Mouse (Mus musculus) C2C12 (cell line): Measurements from ENCODE around the gene Zfp985. TPM values are rescaled to one million over a fixed set of nuclear protein-coding genes. Genes with fewer than 3 reads are reported as not detected.
"Not testable (repeated sequence)": the region's sequence is repeated elsewhere in the genome, so short reads cannot be mapped to it uniquely, and the experiment has no call there.

ENCODE experiments used
- H3K27me3 ChIP-seq: one replicate; pipeline ENCODE4 v1.6.1; 2011; ENCODE audit not compliant: control insufficient read depth, insufficient read depth, insufficient read length
- H3K36me3 ChIP-seq: one replicate; pipeline ENCODE4 v1.6.1; 2011; ENCODE audit not compliant: control insufficient read depth, insufficient read depth
- H3K4me3 ChIP-seq: one replicate; pipeline ENCODE4 v1.5.1; 2011; ENCODE audit warnings: mild to moderate bottlenecking, control low read depth; ENCODE audit not compliant: poor library complexity, insufficient read depth, severe bottlenecking
- H3K79me2 ChIP-seq: one replicate; pipeline ENCODE4 v1.6.1; 2011; ENCODE audit not compliant: control insufficient read depth, insufficient read depth
- H3K79me3 ChIP-seq: one replicate; pipeline ENCODE4 v1.6.1; 2011; ENCODE audit warnings: low read depth, control low read depth
- H3ac ChIP-seq: one replicate; pipeline ENCODE3; 2011; ENCODE audit warnings: low read depth; ENCODE audit not compliant: control insufficient read depth, insufficient read length
- CEBPB ChIP-seq: IDR thresholded peaks from one replicate; pipeline ENCODE4 v1.6.1; 2011; ENCODE audit warnings: low read depth, mild to moderate bottlenecking, control low read depth, moderate library complexity
- CTCF ChIP-seq: IDR thresholded peaks from one replicate; pipeline ENCODE4 v1.5.1; 2011; ENCODE audit not compliant: control insufficient read depth, insufficient read depth, insufficient read length
- FOSL1 ChIP-seq: IDR thresholded peaks from one replicate; pipeline ENCODE4 v1.8.0; 2011; ENCODE audit warnings: mild to moderate bottlenecking, low read length; ENCODE audit not compliant: poor library complexity, insufficient read depth, severe bottlenecking
- MAX ChIP-seq: IDR thresholded peaks from one replicate; pipeline ENCODE4 v1.6.1; 2011; ENCODE audit warnings: mild to moderate bottlenecking, control low read depth
- MYOD1 ChIP-seq: IDR thresholded peaks from one replicate; pipeline ENCODE4 v1.6.1; 2011; ENCODE audit warnings: low read depth; ENCODE audit not compliant: control insufficient read depth, insufficient read length
- MYOG ChIP-seq: IDR thresholded peaks from one replicate; pipeline ENCODE4 v1.6.1; 2011; ENCODE audit not compliant: control insufficient read depth, insufficient read length; ENCODE audit errors: extremely low read depth
- USF1 ChIP-seq: IDR thresholded peaks from one replicate; pipeline ENCODE4 v1.6.1; 2011; ENCODE audit warnings: low read depth, mild to moderate bottlenecking, control low read depth, moderate library complexity
- polyA plus RNA-seq: library from polyadenylated mRNA; unstranded; fragments of >200 nt; fragmentation: generic; extraction: Trizol; gene quantifications from one replicate; pipeline ENCODE4 v1.2.1, GENCODE M21; 2012; ENCODE audit warnings: missing spikeins

Zfp985 gene
- polyA plus RNA-seq, 1 experiment: 0.41 TPM

DNA sequence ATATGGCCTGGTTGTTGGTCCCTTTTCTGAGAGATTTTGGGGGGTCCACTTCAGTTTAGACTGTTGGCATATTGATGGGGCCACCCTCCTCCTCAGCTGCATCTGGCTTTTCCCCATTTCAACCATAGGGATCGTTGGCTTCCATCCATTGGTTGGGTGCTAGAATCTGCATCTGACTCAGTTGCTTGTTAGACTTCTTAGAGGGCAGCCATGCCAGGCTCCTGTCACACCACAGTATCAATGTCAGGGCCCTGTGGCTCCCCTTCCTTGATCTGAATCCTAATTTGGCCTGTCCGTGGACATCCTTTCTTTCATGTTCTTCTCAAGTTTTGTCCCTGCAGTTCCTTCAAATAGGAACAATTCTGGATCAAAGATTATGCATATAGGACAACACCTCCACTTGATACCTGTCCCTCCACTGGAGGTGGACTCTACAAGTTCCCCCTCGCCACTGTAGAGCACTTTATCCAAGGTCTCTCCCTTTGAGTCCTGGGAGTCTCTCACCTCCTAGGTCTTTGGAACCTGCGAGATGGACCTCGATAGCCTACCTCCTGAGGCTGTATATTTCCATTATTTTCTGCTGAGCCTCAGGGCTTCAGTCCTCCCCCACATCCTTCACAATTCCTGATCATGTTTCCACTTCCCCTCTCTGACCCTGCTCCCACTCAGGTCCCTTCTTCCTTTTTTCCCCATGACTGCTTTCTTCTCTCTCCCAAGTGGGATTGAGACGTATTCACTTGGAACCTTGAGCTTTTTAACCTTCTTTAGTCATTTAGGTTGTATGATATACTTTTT is 12.5 kb downstream of the Zfp985 start:
- TF ChIP-seq USF1 (no peak), MAX (no peak), MYOG (no peak), CTCF (no peak), MYOD1 (no peak), FOSL1 (no peak), CEBPB (no peak)
- Histone ChIP-seq H3K4me3 (no peak overlapping the region), H3K79me2 (no peaks in the 10 kb centered on the region), H3K27me3 (no peaks in the 10 kb centered on the region), H3ac (no peak overlapping the region), H3K79me3 (no peaks in the 10 kb centered on the region), H3K36me3 (no peaks in the 10 kb centered on the region)

DNA sequence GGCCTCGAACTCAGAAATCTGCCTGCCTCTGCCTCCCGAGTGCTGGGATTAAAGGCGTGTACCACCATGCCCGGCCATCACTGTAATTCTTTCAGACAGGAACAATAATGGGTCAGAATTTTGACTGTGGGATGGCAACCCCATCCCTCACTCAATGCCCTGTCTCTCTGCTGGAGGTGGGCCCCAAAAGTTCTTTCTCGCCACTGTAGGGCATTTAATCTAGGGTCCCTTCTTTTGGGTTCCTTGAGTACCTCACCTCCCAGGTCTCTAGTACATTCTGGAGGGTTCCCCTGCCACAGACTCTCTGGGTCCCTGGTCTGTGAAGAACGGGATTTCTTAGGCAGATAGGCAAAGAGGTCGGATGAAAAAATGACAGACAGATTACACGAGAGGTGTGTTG is 18.1 kb downstream of the Zfp985 start:
- not testable (repeated sequence) for H3K36me3 ChIP-seq, H3ac ChIP-seq, H3K79me3 ChIP-seq, H3K79me2 ChIP-seq, H3K4me3 ChIP-seq, H3K27me3 ChIP-seq

DNA sequence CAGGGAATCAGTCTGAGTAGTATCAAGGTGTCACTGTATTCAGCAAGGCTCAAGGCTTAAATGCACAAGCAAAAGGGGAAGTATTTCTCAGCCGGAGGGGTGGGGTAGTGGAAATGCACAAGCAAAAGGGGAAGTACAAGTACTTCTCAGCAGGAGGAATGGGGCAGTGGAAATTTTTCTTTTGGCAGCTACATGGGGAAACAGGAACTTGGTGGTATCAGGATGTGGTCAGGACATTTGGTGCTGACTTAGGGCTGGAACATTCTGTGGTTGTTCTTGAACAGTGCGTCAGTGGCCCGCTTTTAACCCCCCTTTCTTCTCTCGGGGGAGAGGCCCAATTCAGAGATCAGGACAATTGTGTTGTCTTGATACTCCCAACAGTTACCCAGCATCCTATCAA is 26.3 kb downstream of the Zfp985 start:
- not testable (repeated sequence) for H3K27me3 ChIP-seq, H3K79me3 ChIP-seq, H3K79me2 ChIP-seq, H3ac ChIP-seq, H3K4me3 ChIP-seq, H3K36me3 ChIP-seq

DNA sequence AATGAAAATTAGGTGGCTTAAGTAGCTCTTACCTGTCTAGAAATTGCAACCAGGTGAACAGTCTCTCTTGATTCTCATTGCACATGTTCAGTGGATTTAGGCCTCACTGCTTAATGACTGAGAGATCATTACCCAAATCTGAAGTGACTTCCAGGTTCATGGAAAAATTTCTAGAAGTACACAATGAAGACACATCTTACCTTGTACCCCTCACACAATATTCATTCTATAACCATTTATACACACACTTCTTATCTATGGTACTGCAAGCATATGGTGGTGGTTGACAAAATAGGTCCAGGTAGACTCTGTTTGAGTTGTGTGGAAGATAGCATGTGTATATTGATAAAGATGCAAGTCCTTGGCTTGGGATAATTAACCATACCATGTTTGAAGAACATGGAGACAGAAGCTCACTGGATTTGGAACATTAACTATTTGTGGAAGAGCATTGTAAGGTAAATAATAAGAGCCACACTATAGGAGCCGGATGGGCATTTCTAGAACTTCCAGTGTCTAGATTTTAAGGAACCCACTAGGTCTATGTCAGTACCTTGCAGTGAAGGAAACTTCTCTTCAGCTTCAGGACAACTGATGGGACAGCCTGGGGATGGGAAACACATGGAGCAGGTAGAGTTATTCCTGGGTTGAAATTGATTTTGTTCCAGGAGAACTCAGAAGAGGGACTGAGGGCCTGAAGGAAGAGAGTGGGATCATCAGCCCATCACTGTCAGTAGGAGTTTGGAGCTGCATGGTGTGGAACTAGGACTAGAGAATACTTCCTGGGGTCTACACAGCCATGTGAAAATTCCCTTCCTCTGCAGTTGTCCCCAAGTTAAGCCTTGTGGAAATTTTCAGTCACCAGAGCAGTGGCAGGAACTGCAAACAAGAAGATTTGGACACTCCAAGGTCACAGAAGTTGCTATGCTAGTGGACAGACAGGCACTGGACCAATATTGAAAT is 33.7 kb downstream of the Zfp985 start:
- Histone ChIP-seq H3K79me2 (no peaks in the 10 kb centered on the region), H3K79me3 (no peaks in the 10 kb centered on the region), H3K27me3 (no peaks in the 10 kb centered on the region), H3ac (no peak overlapping the region), H3K36me3 (no peaks in the 10 kb centered on the region), H3K4me3 (no peak overlapping the region)
- TF ChIP-seq FOSL1 (no peak), USF1 (no peak), MYOD1 (no peak)

DNA sequence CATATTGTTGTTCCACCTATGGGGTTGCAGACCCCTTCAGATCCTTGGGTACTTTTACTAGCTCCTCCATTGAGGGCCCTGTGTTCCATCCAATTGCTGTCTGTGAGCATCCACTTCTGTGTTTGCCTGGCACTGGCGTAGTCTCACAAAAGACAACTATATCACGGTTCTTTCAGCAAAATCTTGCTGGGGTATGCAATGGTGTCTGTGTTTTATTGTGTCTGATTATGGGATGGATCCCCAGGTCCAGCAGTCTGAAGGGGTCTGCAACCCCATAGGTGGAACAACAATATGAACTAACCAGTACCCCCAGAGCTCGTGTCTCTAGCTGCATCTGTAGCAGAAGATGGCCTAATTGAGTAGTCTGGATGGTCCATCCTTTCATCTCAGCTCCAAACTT is 41.6 kb downstream of the Zfp985 start:
- not testable (repeated sequence) for H3ac ChIP-seq, H3K36me3 ChIP-seq, H3K27me3 ChIP-seq, H3K79me3 ChIP-seq, H3K4me3 ChIP-seq, H3K79me2 ChIP-seq

DNA sequence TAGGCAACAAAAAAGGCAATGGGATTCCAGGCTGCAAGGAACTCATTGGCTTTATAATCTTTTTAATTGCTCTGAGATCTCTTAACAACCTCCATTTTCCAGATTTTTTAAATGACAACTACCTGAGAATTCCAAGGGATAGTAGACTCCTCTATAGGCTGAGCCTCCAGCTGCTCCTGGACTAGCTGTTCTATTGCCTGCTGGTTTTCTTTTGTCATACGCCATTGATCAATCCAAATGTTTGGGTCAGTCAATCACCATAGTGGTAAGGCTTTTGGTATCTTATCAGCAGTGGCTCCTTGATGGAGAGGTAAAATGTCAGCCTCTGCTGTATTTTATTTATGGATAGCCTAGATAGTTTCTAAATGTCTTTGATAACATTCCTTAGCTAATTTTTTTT is 44.6 kb downstream of the Zfp985 start:
- Histone ChIP-seq H3K79me3 (no peaks in the 10 kb centered on the region), H3K27me3 (no peaks in the 10 kb centered on the region), H3K79me2 (no peaks in the 10 kb centered on the region), H3K36me3 (no peaks in the 10 kb centered on the region), H3K4me3 (no peak overlapping the region), H3ac (no peak overlapping the region)
- no peak for TF ChIP-seq MAX
- TF ChIP-seq CTCF: no peak
- no peak for TF ChIP-seq MYOD1
- TF ChIP-seq CEBPB: no peak
- no peak for TF ChIP-seq USF1
- TF ChIP-seq FOSL1: no peak
- TF ChIP-seq MYOG: no peak
